Mouse (Mus musculus) olfactory bulb, adult 2 months (tissue): ENCODE measurements at regions not wholly inside any gene's neighbourhood (a gene's known extent, or its start where the extent isn't known, plus 50 kb on each side); places are given as distances from the start of the nearest gene placed in this dataset.

Experiments
- CTCF ChIP-seq: fragments of 200-500 bp; IDR thresholded peaks from 2 replicates; pipeline ENCODE4 v1.5.1; 2012; ENCODE audit warnings: low read depth, mild to moderate bottlenecking, low read length, moderate library complexity; ENCODE audit not compliant: insufficient read depth
- POLR2A ChIP-seq: fragments of 200-500 bp; IDR thresholded peaks from 2 replicates; pipeline ENCODE4 v1.6.1; 2012; ENCODE audit warnings: mild to moderate bottlenecking, low read depth, low read length, moderate library complexity; ENCODE audit not compliant: insufficient read depth

DNA sequence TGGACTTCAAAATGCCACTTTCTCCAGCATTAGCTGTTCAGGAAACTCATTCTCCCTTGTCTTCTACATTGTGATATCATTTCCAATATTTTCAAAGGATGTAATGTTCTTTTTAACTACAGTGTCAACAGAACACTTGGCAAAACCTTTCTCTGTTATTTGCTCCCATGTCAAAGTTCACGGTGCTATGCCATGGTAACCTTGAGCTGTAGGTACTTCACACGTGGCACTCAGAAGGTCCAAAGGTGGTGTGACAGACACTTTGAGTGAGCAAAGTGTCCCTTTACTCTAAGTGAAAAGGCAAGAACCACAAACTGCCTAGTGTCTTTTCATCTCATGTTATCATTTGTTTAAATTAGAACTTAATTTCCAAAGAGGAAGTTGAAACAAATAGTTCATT lies 53.3 kb upstream of the Tram2 start:
- TF ChIP-seq POLR2A = no peak
- no peak for TF ChIP-seq CTCF
